Mouse (Mus musculus) lung, postnatal 14 days (tissue): ENCODE results near the gene Cttnbp2.

Source experiments
- DNase-seq: peaks from one replicate; pipeline ENCODE4 v3.0.0; 2021

Gene Cttnbp2

DNA sequence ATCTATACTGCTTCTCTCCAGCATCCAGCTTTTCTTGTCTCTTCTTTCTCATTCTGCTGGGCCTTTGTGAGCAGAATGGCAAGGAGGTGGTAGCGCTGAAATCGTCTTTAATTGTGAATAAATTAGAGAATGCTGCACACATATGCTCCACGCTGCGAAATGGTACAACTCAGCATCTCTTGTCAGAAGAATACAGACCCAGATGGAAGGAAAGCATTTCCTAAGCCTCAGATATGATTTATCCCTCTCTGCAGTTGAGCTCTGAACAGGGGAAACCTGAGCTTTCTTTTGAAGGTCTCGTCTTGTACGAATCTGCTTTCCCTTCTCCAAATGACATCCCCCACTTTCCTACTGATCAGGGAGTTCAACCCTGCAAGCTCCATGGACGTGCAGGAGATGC lies 48.4 kb downstream of the Cttnbp2 start:
- DNase-seq, result no peak

DNA sequence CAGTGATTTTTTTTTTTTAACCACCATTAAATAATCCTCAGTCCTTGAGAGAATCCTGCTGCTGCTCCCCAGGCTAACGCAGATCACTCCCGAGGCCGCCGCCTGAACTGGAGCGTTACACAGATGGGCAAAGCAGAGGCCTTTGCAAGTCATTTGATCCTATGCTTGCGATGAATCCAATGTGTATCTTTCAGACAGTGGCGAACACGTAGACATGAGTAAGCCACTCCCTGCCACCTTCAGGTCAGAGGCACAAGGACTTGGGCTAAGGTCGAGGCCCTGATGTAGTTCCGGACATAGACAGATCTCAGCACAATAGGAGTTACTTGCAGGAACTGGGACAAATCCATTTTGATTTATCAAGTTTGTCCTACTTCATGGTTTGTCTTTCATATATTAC lies 49.0 kb downstream of the Cttnbp2 start:
- no peak for DNase-seq

DNA sequence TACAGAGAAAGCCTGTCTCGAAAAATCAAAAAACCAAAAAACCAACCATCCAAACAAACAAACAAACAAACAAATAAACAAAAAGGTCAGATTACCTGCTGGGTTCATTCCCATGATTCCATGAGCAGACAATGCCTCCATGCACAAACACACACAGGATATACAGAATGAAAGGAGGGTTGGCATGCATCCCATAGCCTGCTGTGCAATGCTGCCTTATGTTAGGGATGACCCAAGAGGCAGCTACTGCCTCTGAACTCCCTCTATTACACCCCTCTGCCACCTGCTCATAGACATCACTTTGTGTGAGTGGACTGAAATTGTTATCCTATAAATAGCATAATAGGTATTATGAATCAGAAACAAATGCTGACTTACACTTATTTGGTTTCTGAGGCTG lies 55.0 kb downstream of the Cttnbp2 start:
- no peak for DNase-seq

DNA sequence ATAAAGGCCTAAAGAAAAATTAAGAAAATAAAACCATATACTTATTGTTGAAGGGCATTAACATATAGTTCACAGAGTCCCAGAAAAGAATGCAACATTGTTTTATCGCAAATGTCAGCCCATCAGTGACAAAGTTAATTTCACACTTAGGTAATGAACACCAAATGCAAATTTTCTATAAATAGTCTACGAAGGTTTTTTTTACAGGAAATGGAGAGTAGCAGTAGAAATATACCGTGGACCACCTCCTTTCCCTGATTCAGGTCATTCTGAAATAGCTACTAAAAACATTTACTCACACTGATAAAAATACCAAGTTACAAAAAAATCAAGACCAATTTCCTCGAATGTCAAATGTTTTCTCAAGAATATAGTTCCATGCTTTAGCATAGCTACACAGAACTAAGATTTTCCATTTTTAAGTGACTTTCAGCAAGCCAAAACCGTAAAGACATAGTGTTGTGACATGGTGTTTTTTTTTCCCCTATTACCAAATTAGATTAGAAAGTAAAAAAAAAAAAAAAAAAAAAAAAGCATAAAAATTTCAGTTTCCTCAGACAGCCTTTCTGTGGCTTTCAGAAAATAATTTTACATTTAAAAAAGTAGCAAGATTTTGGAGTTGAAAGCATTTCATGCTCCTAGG lies 64.0 kb downstream of the Cttnbp2 start:
- no peak for DNase-seq

DNA sequence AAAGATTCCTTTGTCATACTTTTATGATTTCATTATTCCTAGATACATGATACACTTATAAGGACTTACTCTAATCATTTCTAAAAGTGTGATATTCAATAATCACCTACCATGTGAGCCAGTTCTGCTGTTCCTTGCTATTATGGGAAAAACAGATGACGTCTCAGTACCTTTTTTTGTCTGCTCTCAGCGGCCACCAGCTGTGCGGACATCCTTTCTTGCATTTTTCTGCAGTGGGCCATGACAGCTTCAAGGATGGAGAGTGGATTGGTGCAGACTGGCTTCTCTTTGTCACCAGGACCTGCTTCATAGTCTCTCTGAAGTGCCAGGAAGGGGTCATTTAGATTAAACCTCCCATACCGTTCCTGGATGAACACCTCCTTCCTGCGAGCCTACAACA lies 66.6 kb downstream of the Cttnbp2 start:
- DNase-seq, result no peak

DNA sequence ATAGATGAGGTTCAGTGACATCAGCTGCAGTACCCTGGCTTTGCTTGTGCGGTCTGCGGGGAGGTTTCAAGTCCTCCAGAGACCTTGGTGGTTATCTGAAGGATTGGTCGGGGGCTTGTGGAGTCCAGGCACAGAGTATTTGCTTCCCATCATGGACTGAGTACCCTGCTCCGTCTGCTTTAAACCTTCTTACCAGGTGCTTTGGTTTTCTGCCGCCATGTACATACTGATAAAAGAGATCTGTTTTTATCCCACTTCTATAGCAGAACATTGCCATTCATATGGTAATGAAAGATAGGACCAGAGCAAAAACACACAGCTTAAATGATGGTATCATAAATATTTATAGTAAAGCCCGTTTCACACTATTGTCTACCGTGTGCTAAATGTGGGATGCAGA lies 67.7 kb downstream of the Cttnbp2 start:
- DNase-seq, result no peak

DNA sequence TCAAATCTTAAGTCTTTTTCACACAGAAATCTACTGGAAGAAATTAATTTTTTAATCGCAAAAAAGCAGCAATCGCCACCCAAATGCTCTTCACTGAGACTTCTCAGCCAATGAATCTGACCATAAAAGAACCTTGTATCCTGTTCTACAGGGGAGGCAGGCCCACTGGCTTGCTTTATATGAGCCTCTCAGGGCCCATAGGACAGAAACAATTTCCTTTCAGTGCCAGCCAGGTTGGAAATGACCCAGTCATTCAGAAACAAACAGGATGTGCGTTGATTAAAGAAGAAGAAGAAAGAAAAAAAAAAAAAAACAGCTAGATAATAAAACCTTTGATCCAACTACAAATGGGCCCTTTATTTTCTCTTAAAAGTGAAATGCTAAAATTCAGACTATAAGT lies 68.3 kb downstream of the Cttnbp2 start:
- DNase-seq, result no peak

DNA sequence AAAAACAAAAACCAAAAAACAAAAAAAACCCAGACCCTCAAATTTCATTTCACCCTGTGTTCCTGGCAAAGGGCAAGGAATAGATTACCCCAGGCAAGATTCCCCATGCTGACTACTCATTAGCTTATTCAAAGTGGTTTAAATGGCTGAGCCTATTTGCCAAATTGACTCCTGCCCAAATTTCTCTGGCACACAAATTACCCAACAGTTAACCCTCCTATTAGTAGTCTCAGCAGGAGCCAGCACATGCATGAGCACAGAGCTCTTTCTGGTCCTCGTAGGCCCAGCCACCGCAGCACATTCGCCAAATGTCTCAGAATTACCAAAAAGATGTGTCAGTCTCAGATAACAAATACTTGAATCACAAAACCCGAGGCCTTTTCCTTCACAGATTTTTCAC lies 68.9 kb downstream of the Cttnbp2 start:
- no peak for DNase-seq

DNA sequence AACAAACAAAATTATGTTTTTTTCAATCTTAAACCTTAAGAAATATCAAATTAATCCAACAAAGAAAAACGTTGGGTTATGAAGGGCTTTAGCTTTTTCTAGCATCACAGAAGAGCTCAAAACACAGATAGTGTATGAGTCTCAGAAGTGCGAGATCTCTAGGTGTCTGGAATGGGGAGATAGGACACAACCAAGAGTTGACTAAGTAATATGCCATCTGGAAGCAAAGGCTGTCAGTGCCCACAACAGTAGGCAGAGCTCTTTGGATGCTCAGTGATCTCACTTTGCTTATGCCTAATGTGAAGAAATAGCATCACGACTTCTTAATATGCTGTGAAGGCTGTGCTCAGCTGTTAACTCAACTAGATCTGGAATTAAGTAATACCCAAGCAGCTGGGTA lies 72.3 kb downstream of the Cttnbp2 start:
- no peak for DNase-seq

DNA sequence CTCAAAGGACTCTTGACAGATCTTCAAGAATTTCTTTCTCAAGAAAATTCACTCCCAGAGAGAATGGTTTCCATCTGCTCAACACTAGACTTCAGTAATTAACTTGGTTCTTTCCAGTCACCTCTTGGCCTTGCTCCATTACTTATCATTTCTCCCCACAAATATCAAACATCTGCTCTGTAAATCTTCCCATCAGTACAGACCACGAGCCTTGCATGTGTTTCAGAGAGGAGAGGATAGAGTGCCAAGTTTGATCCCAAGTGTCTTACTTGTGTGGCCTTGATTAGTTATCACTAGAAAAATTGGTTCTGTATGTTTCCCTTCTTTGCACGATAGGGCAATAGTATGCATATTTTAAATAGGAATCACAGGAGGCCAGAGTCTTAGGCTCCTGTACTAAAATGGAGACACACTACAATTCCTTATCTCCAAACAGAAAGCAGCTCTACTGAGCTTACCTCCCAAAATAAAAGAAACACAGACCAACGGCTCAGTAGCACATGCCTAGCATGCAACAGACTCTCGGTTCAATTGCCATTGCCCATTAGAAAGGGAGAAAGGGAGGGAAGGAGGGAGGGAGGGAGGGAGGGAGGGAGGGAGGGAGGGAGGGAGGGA lies 73.6 kb downstream of the Cttnbp2 start:
- no peak for DNase-seq

DNA sequence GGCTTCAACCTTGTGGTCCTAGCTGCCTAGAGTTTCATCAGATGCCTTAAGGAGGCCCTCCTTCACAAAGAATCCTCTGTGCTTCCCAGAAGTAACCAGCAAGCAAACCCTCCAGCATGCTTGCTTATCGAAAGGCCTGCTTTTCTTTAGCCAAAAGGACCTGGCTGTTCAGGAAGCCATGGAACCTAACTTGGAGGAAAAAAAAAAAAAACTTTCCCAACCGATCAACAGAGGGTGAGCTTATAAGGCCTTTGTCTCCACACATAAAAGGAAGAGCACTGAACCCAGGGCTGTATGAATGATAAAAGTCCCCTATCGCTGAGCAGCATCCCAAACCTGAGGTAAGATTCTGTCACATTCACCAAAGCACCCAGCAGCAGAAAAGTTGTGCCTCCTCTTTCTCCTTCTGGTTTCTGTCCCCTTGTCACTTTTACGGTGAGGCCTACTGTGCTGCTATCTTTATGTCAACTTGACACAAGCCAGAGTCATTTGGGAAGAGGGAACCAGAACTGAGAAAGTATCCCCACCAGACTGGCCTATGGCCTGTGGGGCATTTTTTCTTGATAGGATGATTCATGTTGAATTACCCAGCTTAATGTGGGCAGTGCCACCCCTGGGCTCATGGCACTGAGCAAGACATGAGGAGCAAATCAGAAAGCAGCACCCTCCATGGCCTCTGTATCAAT lies 78.4 kb downstream of the Cttnbp2 start:
- no peak for DNase-seq

DNA sequence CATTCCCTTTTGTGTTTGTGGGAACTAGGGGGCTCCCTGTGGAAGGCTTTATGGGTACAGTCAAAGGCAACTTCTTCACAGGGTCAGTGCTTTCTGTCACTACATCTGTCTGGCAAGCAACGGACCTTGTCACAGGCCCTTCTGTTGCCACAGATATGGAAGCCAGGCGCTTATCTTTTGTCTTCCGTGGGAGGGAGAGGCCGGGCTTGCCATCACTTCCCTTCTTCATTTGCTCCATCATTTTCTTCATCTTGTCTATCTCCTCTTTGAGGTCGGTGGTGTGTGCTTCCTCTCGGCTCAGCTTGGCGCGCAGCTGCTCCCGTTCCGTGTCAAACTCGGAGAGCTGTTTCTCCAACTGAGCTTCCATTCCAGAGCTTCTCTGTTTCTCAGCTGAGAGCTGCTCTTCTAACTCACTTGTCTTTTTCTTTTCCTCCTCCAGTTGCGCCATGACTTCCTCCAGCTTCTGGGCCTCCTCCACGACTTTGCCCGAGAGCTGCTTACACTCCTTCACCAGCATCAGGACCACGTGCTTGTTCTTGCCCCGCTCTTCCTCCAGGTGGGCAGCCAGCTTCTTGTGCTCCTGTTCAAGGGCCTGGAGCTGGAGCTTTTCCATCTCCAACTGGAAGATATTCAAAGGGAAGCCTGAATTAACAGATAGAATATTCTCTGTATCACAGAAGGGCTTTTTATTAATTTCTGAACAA lies 79.7 kb downstream of the Cttnbp2 start:
- DNase-seq, result no peak

DNA sequence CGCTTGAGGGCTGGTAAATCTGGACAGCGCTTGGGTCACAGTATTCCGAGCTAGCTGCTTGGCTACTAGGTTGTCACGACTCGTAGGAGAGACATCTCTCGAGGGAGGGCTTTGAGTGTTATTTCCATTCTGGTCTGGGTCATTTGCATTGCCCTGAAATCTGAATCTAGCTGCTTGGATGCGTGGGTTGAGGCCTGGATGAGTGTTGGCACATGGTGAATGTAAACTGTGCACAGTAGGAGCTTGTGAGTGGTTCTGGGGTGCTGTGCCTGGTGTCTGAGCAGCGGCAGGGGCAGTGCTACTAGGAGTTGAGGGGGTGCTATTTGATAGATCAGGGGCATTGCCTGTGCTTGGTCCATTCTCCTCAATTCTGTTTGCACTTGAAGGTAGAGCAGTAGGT lies 80.3 kb downstream of the Cttnbp2 start:
- DNase-seq, result no peak

DNA sequence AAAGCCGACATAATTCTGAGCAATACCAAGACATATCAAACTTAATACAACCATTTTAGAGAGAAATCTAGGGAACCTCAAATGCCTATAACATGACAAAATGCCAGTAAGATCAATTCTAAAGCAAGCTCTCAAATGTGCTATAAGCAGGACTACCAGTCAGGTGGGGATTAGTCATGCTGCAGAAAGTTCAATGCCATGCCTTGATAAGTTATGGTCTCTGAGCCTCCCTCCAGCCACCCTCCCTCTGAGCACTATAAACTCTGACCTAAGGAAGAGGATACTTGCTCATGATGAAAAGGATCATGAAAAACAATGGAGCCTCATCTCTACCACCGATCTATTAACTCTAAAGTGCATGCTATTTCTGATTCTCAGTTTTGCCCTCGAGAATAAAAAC lies 82.3 kb downstream of the Cttnbp2 start:
- no peak for DNase-seq

DNA sequence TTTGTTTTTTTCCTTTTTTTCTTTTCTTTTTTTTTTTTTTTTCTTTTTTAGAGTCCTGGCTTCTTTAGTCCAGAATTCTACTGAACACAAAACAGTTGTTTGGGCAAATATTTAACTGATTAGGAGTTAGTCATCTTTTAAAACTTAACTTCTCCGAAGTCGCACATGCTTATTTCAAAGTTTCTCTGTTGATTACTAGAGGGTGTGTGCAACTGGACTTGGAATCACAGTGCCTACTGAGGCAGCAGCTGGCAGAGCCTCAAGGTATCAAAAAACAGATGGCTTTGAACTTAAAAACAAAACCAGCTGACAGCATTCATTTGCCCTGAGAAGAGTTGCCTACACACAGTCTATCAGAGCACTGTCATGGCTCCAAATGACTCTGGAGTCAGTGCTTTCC lies 82.8 kb downstream of the Cttnbp2 start:
- no peak for DNase-seq

DNA sequence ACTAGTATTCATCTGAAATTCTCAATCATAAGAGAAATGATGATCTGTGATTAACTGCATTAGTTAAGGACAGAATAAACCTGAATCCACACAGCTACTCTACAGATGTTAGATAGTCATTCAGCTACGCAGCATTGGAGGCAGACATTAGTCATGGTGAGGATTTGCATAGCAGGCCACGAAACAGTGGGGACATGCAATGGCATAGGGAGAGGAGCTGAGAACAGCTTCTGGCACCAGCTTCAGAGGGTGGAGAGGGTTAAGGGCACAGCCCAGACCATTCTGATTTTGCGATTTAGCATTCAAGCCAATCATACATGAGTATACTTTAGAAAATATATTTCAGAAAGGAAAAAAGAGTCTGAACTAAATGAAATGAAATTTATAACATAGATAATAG lies 84.6 kb downstream of the Cttnbp2 start:
- no peak for DNase-seq

DNA sequence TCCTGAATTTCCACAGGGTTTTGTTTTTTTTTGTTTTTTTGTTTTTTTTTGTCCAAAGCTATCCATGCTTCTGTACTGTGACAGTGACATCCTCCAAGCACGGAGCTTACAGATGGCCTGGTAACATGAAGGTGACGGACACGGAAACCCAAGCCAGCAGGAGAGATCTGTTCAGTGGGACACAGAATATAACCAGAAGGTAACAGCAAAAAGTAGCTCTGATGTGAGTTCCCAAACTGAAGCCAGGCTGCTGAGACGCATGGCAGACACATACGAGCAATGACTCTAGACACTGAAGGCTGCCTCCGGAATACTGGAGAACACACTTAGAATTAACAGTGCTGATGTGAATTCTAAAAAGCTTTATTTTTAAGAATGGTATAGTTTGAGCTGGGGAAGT lies 89.8 kb downstream of the Cttnbp2 start:
- DNase-seq, result no peak

DNA sequence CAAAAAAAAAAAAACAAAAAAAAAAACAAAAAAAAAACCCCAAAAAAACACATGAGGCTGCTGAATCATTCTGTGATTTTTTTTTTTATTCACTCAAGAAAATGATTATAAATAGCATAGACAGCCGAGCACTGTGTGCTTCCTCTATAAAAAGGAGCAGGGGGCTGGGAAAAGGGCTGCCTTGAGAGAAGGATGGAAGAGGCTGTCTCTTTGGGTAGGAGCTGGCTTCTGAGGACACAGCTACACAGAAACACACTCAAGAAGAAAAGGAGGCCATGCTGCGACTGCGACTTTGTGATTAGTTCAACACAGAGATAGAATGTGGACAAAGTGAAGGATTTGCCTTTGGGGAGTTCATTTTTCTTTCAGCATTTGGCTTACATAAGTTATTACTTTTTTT lies 90.3 kb downstream of the Cttnbp2 start:
- no peak for DNase-seq

DNA sequence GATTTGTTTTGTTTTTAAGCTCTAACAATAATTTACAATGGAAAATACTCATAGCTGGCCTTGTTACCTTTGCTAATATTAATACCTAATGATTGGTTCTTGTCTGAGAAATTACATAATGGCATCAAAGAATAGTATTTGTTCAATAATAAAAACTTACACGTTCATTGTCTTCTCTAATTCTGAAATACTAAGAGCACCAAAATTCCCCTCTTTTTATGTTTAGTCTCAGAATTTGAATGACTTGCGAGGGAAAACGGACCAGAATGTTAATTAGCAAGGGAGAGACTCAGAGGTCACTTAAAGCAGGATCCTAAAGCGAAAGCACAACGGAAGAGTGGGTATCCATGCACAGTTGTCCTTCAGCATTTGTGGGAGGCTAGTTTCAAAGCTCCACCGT lies 91.5 kb downstream of the Cttnbp2 start:
- no peak for DNase-seq

DNA sequence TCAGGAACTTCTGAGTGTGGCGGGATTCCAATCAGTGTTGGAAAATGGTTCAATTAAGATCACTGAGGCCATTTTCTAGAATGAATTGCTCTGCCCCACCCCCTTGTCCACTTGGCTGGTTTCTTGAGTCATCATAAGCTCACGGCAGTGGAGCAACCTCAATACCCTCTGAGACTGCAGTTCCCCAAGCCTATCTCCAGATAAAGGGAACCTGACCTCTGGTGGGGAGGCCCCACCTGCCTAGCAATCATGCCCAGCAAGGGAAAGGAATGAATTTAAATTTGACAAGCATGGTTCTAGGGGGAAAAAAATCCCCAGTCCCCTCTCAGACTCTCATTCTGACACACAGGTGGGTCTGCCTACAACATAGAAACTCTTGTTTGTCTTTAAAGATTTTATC lies 93.1 kb downstream of the Cttnbp2 start:
- no peak for DNase-seq

DNA sequence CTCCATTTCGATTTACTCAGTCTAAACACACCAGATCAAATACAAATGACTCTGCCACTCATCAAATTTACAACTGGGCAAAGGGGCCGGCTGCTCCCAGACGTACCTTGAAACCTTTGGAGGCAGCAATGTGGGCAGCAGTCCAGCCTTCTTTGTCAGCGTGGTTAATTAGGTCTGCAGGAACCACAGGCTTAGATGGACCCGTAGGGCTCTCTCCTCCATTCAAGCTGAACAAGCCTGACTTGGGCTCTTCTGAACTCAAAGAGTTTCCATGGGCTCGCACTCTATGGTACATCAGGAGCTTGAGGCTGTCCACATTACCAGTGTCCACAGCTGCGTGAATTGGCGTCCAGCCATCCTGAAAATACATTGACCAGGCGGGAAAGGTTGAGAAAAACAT lies 94.0 kb downstream of the Cttnbp2 start:
- DNase-seq, result no peak

DNA sequence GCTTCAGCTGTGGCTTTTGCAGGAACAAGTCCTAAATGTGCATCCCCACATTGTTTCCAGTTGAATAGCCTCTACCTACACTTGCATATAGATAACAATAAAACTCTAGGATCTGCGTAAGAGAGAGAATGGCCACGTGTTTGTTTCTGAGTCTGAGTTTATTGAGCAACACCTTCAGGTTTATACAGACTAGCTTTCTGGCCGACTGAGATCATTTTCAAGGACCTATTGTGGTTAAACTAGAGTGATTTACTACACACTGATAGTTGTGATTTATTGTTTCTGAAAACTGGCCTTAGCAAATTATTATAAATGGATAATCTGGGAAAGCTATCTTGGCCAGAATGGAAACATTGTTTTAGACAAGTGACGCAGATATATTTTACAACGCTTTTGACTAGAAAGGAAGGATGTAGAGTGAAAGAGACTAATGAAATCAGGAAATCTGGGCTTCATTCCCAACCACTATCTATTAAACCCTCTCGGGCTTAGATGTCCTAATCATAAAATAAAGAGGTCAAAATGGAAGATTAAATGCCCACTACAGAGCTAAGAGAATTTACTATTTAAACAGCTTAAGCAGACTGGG lies 96.7 kb downstream of the Cttnbp2 start:
- DNase-seq, result no peak

DNA sequence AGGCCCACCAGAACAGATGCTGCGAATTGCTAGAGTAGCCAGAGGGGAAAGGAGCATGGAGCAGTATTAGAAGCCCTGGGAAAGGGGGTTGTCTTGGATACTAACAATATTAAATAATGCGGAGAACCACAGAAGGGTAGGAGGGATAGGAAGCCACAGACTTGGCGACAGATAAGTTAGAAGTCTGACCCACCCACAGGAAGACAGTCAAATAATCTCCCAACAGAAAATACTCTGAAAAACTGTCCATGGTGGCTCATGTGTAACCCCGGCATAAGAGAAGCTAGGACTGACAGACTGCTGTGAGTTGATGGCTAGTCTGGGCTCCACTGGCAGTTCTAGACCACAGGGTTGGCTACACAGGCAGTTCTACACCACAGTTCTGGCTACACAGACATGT lies 98.7 kb downstream of the Cttnbp2 start:
- DNase-seq, result no peak
